Mouse (Mus musculus): Measurements from ENCODE around the gene BC051019. TPM values are rescaled to one million over a fixed set of nuclear protein-coding genes. Genes with fewer than 3 reads are reported as not detected.
A peak's percentile ranks its signal among the peaks of the same experiment; 100 is the strongest.

The BC051019 gene
- polyA plus RNA-seq, 1 experiment from 2014 or later = not detected

GRCm38 (mm10) chr7:109719286-109719685, 4.4 kb downstream of the BC051019 start:
- H3K27me3 ChIP-seq (ENCODE audit: control insufficient read depth, insufficient read depth, low read length) = no peaks in the 10 kb centered on the region
- ATAC-seq (replicated peaks; ENCODE audit: low FRiP score) (no peak), DNase-seq (ENCODE audit: low spot score) (no peak)
- H3K27ac ChIP-seq (ENCODE audit: low read depth, low read length) = no peak overlapping the region
- 68% methylated on average over 9 of the region's 9 CpGs for WGBS
- H3K36me3 ChIP-seq (ENCODE audit: control insufficient read depth, insufficient read depth, low read length) = no peaks in the 10 kb centered on the region
- H3K4me1 ChIP-seq (replicated peaks; ENCODE audit: control insufficient read depth, insufficient read depth, low read length) = no peaks in the 10 kb centered on the region
- no peaks in the 10 kb centered on the region for H3K9me3 ChIP-seq (ENCODE audit: control insufficient read depth, low read length)
- no peak overlapping the region for H3K4me2 ChIP-seq (ENCODE audit: low read depth, low read length, severe bottlenecking)
- H3K9ac ChIP-seq (ENCODE audit: low read length) = no peak overlapping the region
- no peak overlapping the region for H3K4me3 ChIP-seq (ENCODE audit: low read depth, low read length)

- no peak overlapping the region for H3K4me2 ChIP-seq (ENCODE audit: low read depth, low read length, severe bottlenecking)
- ATAC-seq (replicated peaks; ENCODE audit: low FRiP score) = no peak
- no peak overlapping the region for H3K9ac ChIP-seq (ENCODE audit: low read length)
- no peaks in the 10 kb centered on the region; the same call in 1 of the 2 replicates for H3K36me3 ChIP-seq (ENCODE audit: control insufficient read depth, insufficient read depth, low read length)
- WGBS = 85% methylated on average over 2 of the region's 2 CpGs
- H3K4me3 ChIP-seq (ENCODE audit: low read depth, low read length) = no peak overlapping the region
- no peaks in the 10 kb centered on the region for H3K27me3 ChIP-seq (ENCODE audit: control insufficient read depth, insufficient read depth, low read length)
- DNase-seq (ENCODE audit: low spot score) = no peak
- no peak overlapping the region for H3K27ac ChIP-seq (ENCODE audit: low read depth, low read length)
- no peaks in the 10 kb centered on the region for H3K9me3 ChIP-seq (ENCODE audit: control insufficient read depth, low read length)
- H3K4me1 ChIP-seq (replicated peaks; ENCODE audit: control insufficient read depth, insufficient read depth, low read length) = no peaks in the 10 kb centered on the region
Measured at GRCm38 (mm10) chr7:109713434-109713982, 10.1 kb downstream of the BC051019 start.

- Histone ChIP-seq H3K36me3 (ENCODE audit: control insufficient read depth, insufficient read depth, low read length) (no peaks in the 10 kb centered on the region; the same call in 1 of the 2 replicates), H3K9ac (ENCODE audit: low read length) (no peak overlapping the region), H3K4me2 (ENCODE audit: low read depth, low read length, severe bottlenecking) (no peak overlapping the region), H3K27me3 (ENCODE audit: control insufficient read depth, insufficient read depth, low read length) (no peaks in the 10 kb centered on the region), H3K4me3 (ENCODE audit: low read depth, low read length) (no peak overlapping the region), H3K4me1 (replicated peaks; ENCODE audit: control insufficient read depth, insufficient read depth, low read length) (no peaks in the 10 kb centered on the region), H3K27ac (ENCODE audit: low read depth, low read length) (no peak overlapping the region), H3K9me3 (ENCODE audit: control insufficient read depth, low read length) (no peaks in the 10 kb centered on the region)
- WGBS = 90% methylated on average over 7 of the region's 7 CpGs
- no peak for DNase-seq (ENCODE audit: low spot score)
- ATAC-seq (replicated peaks; ENCODE audit: low FRiP score) = no peak
Measured at GRCm38 (mm10) chr7:109712198-109712597, 11.5 kb downstream of the BC051019 start.

GRCm38 (mm10) chr7:109710069-109710468, 13.6 kb downstream of the BC051019 start:
- 79% methylated on average over 1 of the region's 1 CpGs for WGBS
- Histone ChIP-seq H3K27ac (ENCODE audit: low read depth, low read length) (no peak overlapping the region), H3K9me3 (ENCODE audit: control insufficient read depth, low read length) (no peaks in the 10 kb centered on the region), H3K27me3 (ENCODE audit: control insufficient read depth, insufficient read depth, low read length) (no peaks in the 10 kb centered on the region), H3K4me3 (ENCODE audit: low read depth, low read length) (no peak overlapping the region), H3K9ac (ENCODE audit: low read length) (no peak overlapping the region), H3K36me3 (ENCODE audit: control insufficient read depth, insufficient read depth, low read length) (no peaks in the 10 kb centered on the region; the same call in 1 of the 2 replicates), H3K4me2 (ENCODE audit: low read depth, low read length, severe bottlenecking) (no peak overlapping the region), H3K4me1 (replicated peaks; ENCODE audit: control insufficient read depth, insufficient read depth, low read length) (no peaks in the 10 kb centered on the region)
- ATAC-seq (replicated peaks; ENCODE audit: low FRiP score) (no peak), DNase-seq (ENCODE audit: low spot score) (peak; percentile 30)

GRCm38 (mm10) chr7:109708961-109709382, 14.7 kb downstream of the BC051019 start:
- 77% methylated on average over 3 of the region's 3 CpGs for WGBS
- no peaks in the 10 kb centered on the region; the same call in 1 of the 2 replicates for H3K36me3 ChIP-seq (ENCODE audit: control insufficient read depth, insufficient read depth, low read length)
- no peaks in the 10 kb centered on the region for H3K27me3 ChIP-seq (ENCODE audit: control insufficient read depth, insufficient read depth, low read length)
- H3K27ac ChIP-seq (ENCODE audit: low read depth, low read length) = no peak overlapping the region
- no peak overlapping the region for H3K4me2 ChIP-seq (ENCODE audit: low read depth, low read length, severe bottlenecking)
- no peaks in the 10 kb centered on the region for H3K9me3 ChIP-seq (ENCODE audit: control insufficient read depth, low read length)
- no peak overlapping the region for H3K9ac ChIP-seq (ENCODE audit: low read length)
- no peaks in the 10 kb centered on the region for H3K4me1 ChIP-seq (replicated peaks; ENCODE audit: control insufficient read depth, insufficient read depth, low read length)
- no peak for ATAC-seq (replicated peaks; ENCODE audit: low FRiP score)
- H3K4me3 ChIP-seq (ENCODE audit: low read depth, low read length) = no peak overlapping the region
- DNase-seq (ENCODE audit: low spot score) = peak; percentile 45

- Histone ChIP-seq H3K27me3 (ENCODE audit: control insufficient read depth, insufficient read depth, low read length) (0 out of 2 replicates have a peak, but pooled peaks cover 4% of the 10 kb centered on the region), H3K9ac (ENCODE audit: low read length) (no peak overlapping the region), H3K36me3 (ENCODE audit: control insufficient read depth, insufficient read depth, low read length) (no peaks in the 10 kb centered on the region; the same call in 1 of the 2 replicates), H3K27ac (ENCODE audit: low read depth, low read length) (no peak overlapping the region), H3K9me3 (ENCODE audit: control insufficient read depth, low read length) (no peaks in the 10 kb centered on the region), H3K4me1 (replicated peaks; ENCODE audit: control insufficient read depth, insufficient read depth, low read length) (no peaks in the 10 kb centered on the region; the same call in 1 of the 2 replicates), H3K4me3 (ENCODE audit: low read depth, low read length) (no peak overlapping the region), H3K4me2 (ENCODE audit: low read depth, low read length, severe bottlenecking) (no peak overlapping the region)
- ATAC-seq (replicated peaks; ENCODE audit: low FRiP score) (no peak), DNase-seq (ENCODE audit: low spot score) (no peak)
- 65% methylated on average over 4 of the region's 4 CpGs for WGBS
Measured at GRCm38 (mm10) chr7:109707023-109707785, 16.4 kb downstream of the BC051019 start.

- Histone ChIP-seq H3K4me2 (ENCODE audit: low read depth, low read length, severe bottlenecking) (peak overlapping the region; percentile 60), H3K36me3 (ENCODE audit: control insufficient read depth, insufficient read depth, low read length) (no peaks in the 10 kb centered on the region), H3K4me1 (replicated peaks; ENCODE audit: control insufficient read depth, insufficient read depth, low read length) (no peaks in the 10 kb centered on the region; the same call in 1 of the 2 replicates), H3K4me3 (ENCODE audit: low read depth, low read length) (peak overlapping the region; percentile 68), H3K27me3 (ENCODE audit: control insufficient read depth, insufficient read depth, low read length) (0 out of 2 replicates have a peak, but pooled peaks cover 4% of the 10 kb centered on the region), H3K27ac (ENCODE audit: low read depth, low read length) (no peak overlapping the region), H3K9me3 (ENCODE audit: control insufficient read depth, low read length) (no peaks in the 10 kb centered on the region), H3K9ac (ENCODE audit: low read length) (peak overlapping the region; percentile 77)
- ATAC-seq (replicated peaks; ENCODE audit: low FRiP score) (no peak), DNase-seq (ENCODE audit: low spot score) (no peak)
- 63% methylated on average over 3 of the region's 3 CpGs for WGBS
Measured at GRCm38 (mm10) chr7:109704461-109704860, 19.2 kb downstream of the BC051019 start.

GRCm38 (mm10) chr7:109704016-109704377, 19.7 kb downstream of the BC051019 start:
- no peak for DNase-seq (ENCODE audit: low spot score)
- ATAC-seq (replicated peaks; ENCODE audit: low FRiP score) = no peak
- Histone ChIP-seq H3K27ac (ENCODE audit: low read depth, low read length) (peak overlapping the region; percentile 48; the same call in 1 of the 2 replicates), H3K4me1 (replicated peaks; ENCODE audit: control insufficient read depth, insufficient read depth, low read length) (no peaks in the 10 kb centered on the region; the same call in 1 of the 2 replicates), H3K36me3 (ENCODE audit: control insufficient read depth, insufficient read depth, low read length) (no peaks in the 10 kb centered on the region), H3K9ac (ENCODE audit: low read length) (peak overlapping the region; percentile 77), H3K9me3 (ENCODE audit: control insufficient read depth, low read length) (no peaks in the 10 kb centered on the region), H3K4me3 (ENCODE audit: low read depth, low read length) (peak overlapping the region; percentile 68), H3K27me3 (ENCODE audit: control insufficient read depth, insufficient read depth, low read length) (0 out of 2 replicates have a peak, but pooled peaks cover 4% of the 10 kb centered on the region), H3K4me2 (ENCODE audit: low read depth, low read length, severe bottlenecking) (peak overlapping the region; percentile 60)
- 2% methylated on average over 17 of the region's 17 CpGs for WGBS
